Comparison of ENCODE assay signal across 8 mouse cellular contexts in genomic region chr11:83442596-83443267, GRCm38 (mm10). TPM values are rescaled to one million over a fixed set of nuclear protein-coding genes. Genes with fewer than 3 reads are reported as not detected.
DNase-seq lines count a peak whose midpoint lies in the region; ATAC-seq lines count a peak whose summit lies in the region.

No protein-coding gene starts in this region.

- H3K4me3 ChIP-seq in hindbrain, embryonic 16.5 days (ENCODE audit: low read length) = peak overlapping the region; percentile 25

- peak; percentile 34; the same call in 1 of the 2 replicates for ATAC-seq in hindbrain, embryonic 16.5 days
- ATAC-seq in activated CD4-positive, CD25-positive, alpha-beta regulatory T cell, adult 4 months = no peak

- H3K4me2 ChIP-seq in hindbrain, embryonic 16.5 days (ENCODE audit: low read length) = peak overlapping the region; percentile 46

- H3K9me3 ChIP-seq in hindbrain, embryonic 16.5 days (ENCODE audit: control insufficient read depth, low read length) = no peaks in the 10 kb centered on the region

- no peak overlapping the region for H3K27ac ChIP-seq in hindbrain, embryonic 16.5 days (ENCODE audit: low read depth, low read length)

- no peaks in the 10 kb centered on the region for H3K36me3 ChIP-seq in hindbrain, embryonic 16.5 days (ENCODE audit: control insufficient read depth, insufficient read depth, low read length)

- 17% methylated on average over 29 of the region's 29 CpGs for whole genome bisulfite sequencing in hindbrain, embryonic 16.5 days

- peaks cover 36% of the 10 kb centered on the region for H3K27me3 ChIP-seq in hindbrain, embryonic 16.5 days (replicated peaks; ENCODE audit: control insufficient read depth, insufficient read depth, low read length)

- peak; percentile 87 for DNase-seq in adipocyte (ENCODE audit: low spot score)
- DNase-seq in cerebellum, adult 9-10 months = peak; percentile 91
- peak; percentile 56 to 73 for DNase-seq in frontal cortex, postnatal 25 days (ENCODE audit: low spot score in 2 of 2)
- DNase-seq in layer of hippocampus, postnatal 14 days (ENCODE audit: low spot score in 2 of 2) = peak; percentile 72 to 81
- DNase-seq in lung, postnatal 14 days = peak; percentile 83
- peak; percentile 34 for DNase-seq in ovary, postnatal 36 days (ENCODE audit: low spot score)

- peaks cover 6% of the 10 kb centered on the region for H3K4me1 ChIP-seq in hindbrain, embryonic 16.5 days (ENCODE audit: control insufficient read depth, insufficient read depth, low read depth, low read length)

- peak overlapping the region; percentile 44; the same call in 1 of the 2 replicates for H3K9ac ChIP-seq in hindbrain, embryonic 16.5 days (ENCODE audit: low read depth, low read length)

RNA-seq across cellular contexts. Expression of gene 1700020L24Rik, which starts 5.3 kb away (rescaled TPM):
- 0.50 and 0.56 TPM in 2 replicates for polyA plus RNA-seq in hindbrain, embryonic 16.5 days (2015; fragmentation: Nextera tagmentation; extraction: Ambion mirVana)
- total RNA-seq in layer of hippocampus, postnatal 14 days (2021) = not detected
- under 1 TPM; 0.71 to 0.92 TPM for polyA plus RNA-seq in activated CD4-positive, CD25-positive, alpha-beta regulatory T cell, adult 4 months (2017; shearing (Covaris generic))

RNA-seq across cellular contexts. Expression of gene Gas2l2, which starts 13.5 kb away (rescaled TPM):
- polyA plus RNA-seq in hindbrain, embryonic 16.5 days (2015; fragmentation: Nextera tagmentation; extraction: Ambion mirVana) = 0.92 and 1.2 TPM in 2 replicates
- total RNA-seq in layer of hippocampus, postnatal 14 days (2021) = 1 to 10 TPM in 1 of 2 experiments, under 1 TPM in 1; 0.29 to 1.0 TPM
- polyA plus RNA-seq in activated CD4-positive, CD25-positive, alpha-beta regulatory T cell, adult 4 months (2017; shearing (Covaris generic)) = not detected

RNA-seq across cellular contexts. Expression of gene Mmp28, which starts 20.1 kb away (rescaled TPM):
- 3.2 and 3.4 TPM in 2 replicates for polyA plus RNA-seq in hindbrain, embryonic 16.5 days (2015; fragmentation: Nextera tagmentation; extraction: Ambion mirVana)
- 1 to 10 TPM; 3.2 to 3.3 TPM for total RNA-seq in layer of hippocampus, postnatal 14 days (2021)
- not detected for polyA plus RNA-seq in activated CD4-positive, CD25-positive, alpha-beta regulatory T cell, adult 4 months (2017; shearing (Covaris generic))

RNA-seq across cellular contexts. Expression of gene Taf15, which starts 30.2 kb away (rescaled TPM):
- 7.3 and 9.4 TPM in 2 replicates for polyA plus RNA-seq in hindbrain, embryonic 16.5 days (2015; fragmentation: Nextera tagmentation; extraction: Ambion mirVana)
- total RNA-seq in layer of hippocampus, postnatal 14 days (2021) = 10 to 100 TPM; 64.1 to 65.9 TPM
- 10 to 100 TPM; 10.8 to 12.5 TPM for polyA plus RNA-seq in activated CD4-positive, CD25-positive, alpha-beta regulatory T cell, adult 4 months (2017; shearing (Covaris generic))

RNA-seq across cellular contexts. Expression of gene Rasl10b, which starts 33.8 kb away (rescaled TPM):
- polyA plus RNA-seq in hindbrain, embryonic 16.5 days (2015; fragmentation: Nextera tagmentation; extraction: Ambion mirVana) = 15.1 and 32.7 TPM in 2 replicates
- 100 to 1,000 TPM; 219 to 224 TPM for total RNA-seq in layer of hippocampus, postnatal 14 days (2021)
- polyA plus RNA-seq in activated CD4-positive, CD25-positive, alpha-beta regulatory T cell, adult 4 months (2017; shearing (Covaris generic)) = not detected

Comparison
In these comparisons a context has a peak if more than half of its experiments do, and no peak if none do; other contexts are left out.
1. DNase-seq: peak in every context shown above with its lines; median percentile 91 in cerebellum, adult 9-10 months; 87 in adipocyte; 83 in lung, postnatal 14 days; 76 in layer of hippocampus, postnatal 14 days; 64 in frontal cortex, postnatal 25 days; 34 in ovary, postnatal 36 days.